Mouse (Mus musculus): ENCODE data around the gene Syne2.

Gene Syne2

GRCm38 (mm10) chr12:75866419-75867373 is 48.8 kb downstream of the Syne2 start:
- DNase-seq (ENCODE audit: low read depth, low spot score), result no peak

- peak; percentile 69 for DNase-seq (ENCODE audit: low read depth, low spot score)
Observed at GRCm38 (mm10) chr12:75873546-75874235, 55.8 kb downstream of the Syne2 start.

DNA sequence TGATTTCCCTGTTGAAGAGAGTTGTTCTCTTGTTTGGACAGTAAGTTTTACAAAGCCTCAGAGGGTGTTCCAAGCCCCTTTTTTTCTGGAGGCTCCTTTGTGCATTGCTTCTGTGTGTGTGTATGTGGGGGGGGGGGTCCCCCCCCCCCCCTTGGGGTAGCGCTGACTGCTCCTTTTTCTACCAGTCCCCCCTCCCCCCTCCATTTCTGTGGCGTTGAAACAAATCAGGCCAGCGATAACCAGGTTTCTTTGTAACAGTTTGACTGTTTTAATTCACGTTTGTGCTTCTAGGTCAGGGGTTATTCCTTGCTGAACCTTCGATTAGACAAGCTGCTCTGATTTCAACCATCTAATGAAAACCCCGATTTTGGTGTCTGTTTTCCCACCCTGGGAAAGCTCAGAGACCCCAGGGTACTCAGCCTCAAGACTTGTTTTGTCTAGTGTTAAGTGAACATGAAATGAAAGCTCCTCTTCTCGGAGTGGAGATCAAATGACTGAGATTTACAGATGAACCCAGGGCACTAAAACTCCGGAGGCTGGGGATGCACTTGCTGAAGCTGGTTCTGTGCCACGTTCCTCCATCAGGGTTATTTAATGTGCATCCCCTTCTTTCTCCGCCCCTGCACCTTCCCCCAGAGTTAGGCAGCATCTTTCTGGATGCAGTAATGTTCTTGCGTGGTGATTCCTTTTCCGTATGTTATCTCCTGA is 56.5 kb downstream of the Syne2 start:
- no peak for DNase-seq (ENCODE audit: low read depth, low spot score)

GRCm38 (mm10) chr12:75879636-75880317 is 61.8 kb downstream of the Syne2 start:
- no peak for DNase-seq (ENCODE audit: low read depth, low spot score)

GRCm38 (mm10) chr12:75881554-75881953 is 63.6 kb downstream of the Syne2 start:
- no peak for DNase-seq (ENCODE audit: low read depth, low spot score)

DNA sequence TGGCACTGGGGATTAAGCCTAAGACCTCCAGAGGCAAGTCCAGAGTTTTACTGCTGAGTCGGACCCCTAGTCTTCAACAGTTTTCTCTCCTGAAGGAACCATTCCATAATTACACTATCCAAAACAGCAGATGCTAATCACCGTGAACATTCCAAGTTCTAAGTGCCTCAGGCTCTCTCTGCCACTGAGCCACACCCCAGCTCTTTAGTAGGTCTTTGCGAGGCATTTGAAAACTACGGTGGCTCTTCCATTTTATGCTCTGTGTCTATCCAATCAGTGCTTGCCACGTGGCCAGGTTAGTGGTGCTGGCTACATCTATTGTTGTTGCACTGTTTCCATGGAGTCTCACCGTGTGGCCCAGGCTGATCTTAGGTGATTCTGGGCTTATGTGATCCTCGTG is 68.2 kb downstream of the Syne2 start:
- peak; percentile 5 for DNase-seq (ENCODE audit: low read depth, low spot score)

GRCm38 (mm10) chr12:75886946-75887345 is 69.0 kb downstream of the Syne2 start:
- DNase-seq (ENCODE audit: low read depth, low spot score), result no peak

DNA sequence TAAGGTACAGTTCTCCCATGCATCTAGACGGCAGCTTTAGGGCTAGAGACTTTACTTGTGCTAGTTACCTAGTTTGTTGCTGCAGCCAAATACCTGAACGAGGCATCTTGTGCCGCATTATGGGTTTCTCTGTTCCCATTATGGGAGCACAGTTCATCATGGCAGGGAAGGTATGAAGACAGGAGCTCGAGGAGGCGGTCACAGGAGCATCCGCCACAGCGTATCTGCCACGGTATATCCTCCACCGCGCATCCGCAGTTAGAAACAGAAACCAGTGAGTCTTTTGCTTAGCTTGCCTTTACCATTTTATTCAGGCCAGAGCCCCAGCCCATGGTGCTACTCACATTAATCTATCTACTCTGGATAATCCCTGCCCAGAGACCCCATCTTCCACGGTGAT is 70.8 kb downstream of the Syne2 start:
- no peak for DNase-seq (ENCODE audit: low read depth, low spot score)

DNA sequence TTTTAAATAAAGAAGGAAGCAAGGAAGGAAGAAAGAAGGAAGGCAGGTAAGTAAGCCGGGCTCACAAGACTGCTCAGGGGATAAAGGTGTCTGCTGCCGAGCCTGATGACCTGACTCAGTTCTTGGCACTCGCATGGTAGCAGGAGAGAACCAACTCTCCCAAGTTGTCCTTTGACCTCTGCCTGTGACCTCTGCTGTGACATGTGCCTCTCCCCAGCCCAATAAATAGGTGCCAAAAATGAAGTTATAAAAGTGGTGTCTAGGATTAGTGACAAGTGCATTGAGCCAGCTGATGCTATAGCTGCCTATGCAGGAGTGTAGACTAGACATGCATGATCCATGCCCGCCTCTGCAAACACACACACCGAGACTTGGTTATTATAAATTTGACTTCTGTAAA is 73.3 kb downstream of the Syne2 start:
- no peak for DNase-seq (ENCODE audit: low read depth, low spot score)

DNA sequence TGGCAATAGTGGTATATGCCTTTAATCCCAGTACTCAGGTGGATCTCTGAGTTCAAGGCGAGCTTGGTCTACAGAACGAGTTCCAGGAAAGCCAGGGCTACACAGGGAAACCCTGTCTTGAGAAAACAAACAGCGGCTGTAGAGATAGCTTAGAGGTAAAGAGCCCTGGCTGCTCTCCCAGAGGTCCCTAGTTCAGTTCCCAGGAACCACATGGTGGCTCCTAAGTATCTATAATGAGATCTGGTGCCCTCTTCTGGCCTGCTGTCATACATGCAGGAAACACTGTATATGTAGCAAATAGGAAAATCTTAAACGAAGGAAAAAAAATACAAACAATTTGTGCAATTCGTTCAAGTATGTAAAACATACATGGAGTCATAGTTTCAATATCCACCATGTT is 75.5 kb downstream of the Syne2 start:
- DNase-seq (ENCODE audit: low read depth, low spot score), result peak; percentile 12

DNA sequence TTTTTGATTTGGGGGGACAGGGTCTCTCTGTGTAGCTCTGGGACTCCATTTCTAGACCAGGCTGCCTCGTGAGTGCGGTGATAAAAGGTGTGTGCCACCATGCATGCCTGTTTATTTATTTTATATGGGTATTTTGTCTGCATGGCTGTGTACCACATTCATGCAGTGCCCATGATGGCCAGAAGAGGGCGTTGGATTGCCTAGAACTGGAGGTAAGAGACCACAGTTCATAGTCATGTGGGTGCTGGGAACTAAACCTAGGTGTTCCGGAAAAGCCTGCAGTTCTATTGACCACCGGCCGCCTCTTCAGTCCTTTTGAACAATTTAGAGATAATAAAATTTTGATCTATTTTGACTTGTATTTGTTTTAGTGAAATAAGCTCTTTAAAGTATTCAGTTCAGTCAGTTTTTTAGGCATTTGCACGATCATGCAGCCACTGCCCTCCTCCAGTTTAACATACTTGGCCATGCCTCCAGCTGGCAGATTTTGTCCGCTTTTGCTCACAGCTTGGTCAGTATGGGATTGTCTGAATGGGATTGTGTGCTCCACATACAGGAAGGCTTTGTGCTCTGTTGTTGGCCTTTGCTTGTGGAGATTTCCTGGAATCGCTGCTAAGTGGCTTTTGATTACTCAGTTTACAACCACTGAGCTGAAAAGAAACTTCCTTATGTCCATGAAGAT is 76.5 kb downstream of the Syne2 start:
- DNase-seq (ENCODE audit: low read depth, low spot score), result no peak

- no peak for DNase-seq (ENCODE audit: low read depth, low spot score)
Observed at GRCm38 (mm10) chr12:75894998-75895331, 77.0 kb downstream of the Syne2 start.

DNA sequence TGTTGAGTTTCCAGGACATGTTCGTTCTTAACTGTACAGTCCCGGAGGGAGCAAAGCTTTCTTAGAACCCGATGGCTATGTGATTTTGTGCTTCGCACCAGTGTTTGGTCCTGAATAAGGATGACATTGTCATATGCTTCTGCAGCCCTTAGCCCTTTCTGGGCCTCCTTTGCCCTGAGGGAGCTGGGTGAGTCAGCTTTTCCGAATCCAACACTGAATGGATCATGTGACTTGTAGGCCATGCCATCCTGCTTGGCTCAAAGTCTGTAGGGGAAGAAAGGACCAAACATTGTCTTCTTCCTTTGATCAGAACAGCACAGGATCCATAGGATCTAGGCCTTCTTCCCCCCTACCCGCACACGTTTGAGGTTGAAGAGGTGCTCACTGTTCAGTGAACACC is 79.9 kb downstream of the Syne2 start:
- no peak for DNase-seq (ENCODE audit: low read depth, low spot score)

DNA sequence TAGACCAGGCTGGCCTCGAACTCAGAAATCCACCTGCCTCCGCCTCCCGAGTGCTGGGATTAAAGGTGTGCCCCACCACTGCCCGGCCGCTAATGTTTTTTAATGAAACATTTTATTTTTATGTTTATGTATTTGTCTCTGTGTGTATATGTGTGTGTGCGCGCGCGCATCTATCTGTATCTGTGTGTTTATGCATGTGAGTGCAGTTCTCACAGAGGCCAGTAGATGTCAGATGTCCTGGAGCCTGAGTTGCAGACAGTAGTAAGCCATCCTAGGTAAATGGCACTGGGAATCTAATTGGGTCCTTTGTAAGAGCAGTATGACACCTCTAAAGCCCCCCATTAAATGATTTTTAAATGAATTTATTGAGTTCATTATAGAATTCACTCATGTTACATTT is 83.8 kb downstream of the Syne2 start:
- DNase-seq (ENCODE audit: low read depth, low spot score), result no peak

GRCm38 (mm10) chr12:75904068-75904467 is 86.1 kb downstream of the Syne2 start:
- DNase-seq (ENCODE audit: low read depth, low spot score), result no peak

- DNase-seq (ENCODE audit: low read depth, low spot score), result no peak
Observed at GRCm38 (mm10) chr12:75905304-75905703, 87.4 kb downstream of the Syne2 start.

- DNase-seq (ENCODE audit: low read depth, low spot score), result no peak
Observed at GRCm38 (mm10) chr12:75908466-75908865, 90.5 kb downstream of the Syne2 start.

GRCm38 (mm10) chr12:75915694-75916093 is 97.8 kb downstream of the Syne2 start:
- no peak for DNase-seq (ENCODE audit: low read depth, low spot score)

DNA sequence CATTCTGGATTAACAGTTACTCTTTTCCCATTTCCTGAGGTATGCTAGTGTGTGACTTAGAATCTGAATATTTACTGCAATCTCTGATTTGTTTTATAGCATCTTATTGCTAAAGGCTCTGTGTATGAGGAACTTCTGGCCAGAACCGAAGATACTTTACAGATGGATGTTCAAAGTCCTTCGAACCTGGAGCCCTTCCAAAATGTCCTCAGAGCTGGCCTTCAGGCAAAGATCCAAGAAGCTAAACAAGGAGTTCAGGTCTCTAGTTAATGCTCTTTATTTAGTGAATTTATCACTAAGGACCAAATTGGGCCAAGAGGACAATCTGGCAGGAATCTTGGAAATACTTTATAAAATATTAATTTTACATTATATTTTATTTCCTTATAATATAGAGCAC is 100.5 kb downstream of the Syne2 start:
- DNase-seq (ENCODE audit: low read depth, low spot score), result no peak

- DNase-seq (ENCODE audit: low read depth, low spot score), result peak; percentile 36
Observed at GRCm38 (mm10) chr12:75918914-75919313, 101.0 kb downstream of the Syne2 start.

DNA sequence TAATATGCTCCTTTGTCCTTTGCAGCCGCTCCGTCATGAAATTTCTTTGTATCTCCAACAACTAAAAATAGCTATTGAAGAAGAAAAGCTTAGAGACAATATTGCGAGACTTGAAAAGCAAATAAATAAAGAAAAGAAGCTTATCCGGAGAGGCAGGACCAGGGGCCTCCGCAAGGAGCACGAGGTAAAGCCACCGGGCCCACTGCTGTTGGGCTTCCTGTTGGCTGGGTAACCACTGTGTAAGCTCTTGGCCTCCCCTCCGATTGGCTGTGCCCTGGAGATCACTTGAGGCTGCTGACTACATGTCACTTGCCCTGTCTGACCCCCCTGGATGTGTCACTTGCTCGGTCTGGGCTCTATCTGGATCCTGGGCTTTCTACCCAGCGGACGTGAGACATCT is 105.0 kb downstream of the Syne2 start:
- no peak for DNase-seq (ENCODE audit: low read depth, low spot score)
